Mouse (Mus musculus) thymus, adult 2 months (tissue): ENCODE measurements around the gene Rnf168.

Experiments used
- CTCF ChIP-seq: fragments of 200-500 bp; IDR thresholded peaks from 2 replicates; pipeline ENCODE4 v1.5.1; 2012; ENCODE audit warnings: mild to moderate bottlenecking, control low read depth, low read length, moderate library complexity, borderline replicate concordance; ENCODE audit not compliant: control insufficient read depth, poor library complexity, insufficient read depth; ENCODE audit errors: extremely low read depth
- POLR2A ChIP-seq: fragments of 200-500 bp; IDR thresholded peaks from 2 replicates; pipeline ENCODE4 v1.6.1; 2012; ENCODE audit warnings: mild to moderate bottlenecking, low read length, control low read depth, moderate library complexity; ENCODE audit not compliant: control insufficient read depth, poor library complexity, insufficient read depth; ENCODE audit errors: extremely low read depth

GRCm38 (mm10) chr16:32275041-32275440 is 2.2 kb upstream of the Rnf168 start:
- no peak for TF ChIP-seq POLR2A
- TF ChIP-seq CTCF = no peak
